Mouse (Mus musculus) C2C12 (cell line): ENCODE measurements around the gene Fat2. TPM values are rescaled to one million over a fixed set of nuclear protein-coding genes. Genes with fewer than 3 reads are reported as not detected.

Source experiments
- H3K27me3 ChIP-seq: one replicate; pipeline ENCODE4 v1.6.1; 2011; ENCODE audit not compliant: control insufficient read depth, insufficient read depth, insufficient read length
- H3K36me3 ChIP-seq: one replicate; pipeline ENCODE4 v1.6.1; 2011; ENCODE audit not compliant: control insufficient read depth, insufficient read depth
- H3K4me3 ChIP-seq: one replicate; pipeline ENCODE4 v1.5.1; 2011; ENCODE audit warnings: mild to moderate bottlenecking, control low read depth; ENCODE audit not compliant: poor library complexity, insufficient read depth, severe bottlenecking
- H3K79me2 ChIP-seq: one replicate; pipeline ENCODE4 v1.6.1; 2011; ENCODE audit not compliant: control insufficient read depth, insufficient read depth
- H3K79me3 ChIP-seq: one replicate; pipeline ENCODE4 v1.6.1; 2011; ENCODE audit warnings: low read depth, control low read depth
- H3ac ChIP-seq: one replicate; pipeline ENCODE3; 2011; ENCODE audit warnings: low read depth; ENCODE audit not compliant: control insufficient read depth, insufficient read length
- CEBPB ChIP-seq: IDR thresholded peaks from one replicate; pipeline ENCODE4 v1.6.1; 2011; ENCODE audit warnings: low read depth, mild to moderate bottlenecking, control low read depth, moderate library complexity
- CTCF ChIP-seq: IDR thresholded peaks from one replicate; pipeline ENCODE4 v1.5.1; 2011; ENCODE audit not compliant: control insufficient read depth, insufficient read depth, insufficient read length
- FOSL1 ChIP-seq: IDR thresholded peaks from one replicate; pipeline ENCODE4 v1.8.0; 2011; ENCODE audit warnings: mild to moderate bottlenecking, low read length; ENCODE audit not compliant: poor library complexity, insufficient read depth, severe bottlenecking
- MAX ChIP-seq: IDR thresholded peaks from one replicate; pipeline ENCODE4 v1.6.1; 2011; ENCODE audit warnings: mild to moderate bottlenecking, control low read depth
- MYOD1 ChIP-seq: IDR thresholded peaks from one replicate; pipeline ENCODE4 v1.6.1; 2011; ENCODE audit warnings: low read depth; ENCODE audit not compliant: control insufficient read depth, insufficient read length
- MYOG ChIP-seq: IDR thresholded peaks from one replicate; pipeline ENCODE4 v1.6.1; 2011; ENCODE audit not compliant: control insufficient read depth, insufficient read length; ENCODE audit errors: extremely low read depth
- USF1 ChIP-seq: IDR thresholded peaks from one replicate; pipeline ENCODE4 v1.6.1; 2011; ENCODE audit warnings: low read depth, mild to moderate bottlenecking, control low read depth, moderate library complexity
- polyA plus RNA-seq: library from polyadenylated mRNA; unstranded; fragments of >200 nt; fragmentation: generic; extraction: Trizol; gene quantifications from one replicate; pipeline ENCODE4 v1.2.1, GENCODE M21; 2012; ENCODE audit warnings: missing spikeins

Fat2 gene
- polyA plus RNA-seq, 1 experiment = 0.19 TPM

- Histone ChIP-seq H3ac (no peak overlapping the region), H3K36me3 (no peaks in the 10 kb centered on the region), H3K27me3 (peaks cover 54% of the 10 kb centered on the region), H3K79me3 (no peaks in the 10 kb centered on the region), H3K79me2 (no peaks in the 10 kb centered on the region), H3K4me3 (no peak overlapping the region)
- no peak for TF ChIP-seq CTCF
- no peak for TF ChIP-seq USF1
- TF ChIP-seq CEBPB = no peak
- TF ChIP-seq MYOG = no peak
- TF ChIP-seq MAX = no peak
- no peak for TF ChIP-seq MYOD1
- TF ChIP-seq FOSL1 = no peak
These were observed 837 bp upstream of the Fat2 start for GRCm38 (mm10) chr11:55337032-55337769.

GRCm38 (mm10) chr11:55335314-55336076, 869 bp downstream of the Fat2 start:
- Histone ChIP-seq H3K4me3 (no peak overlapping the region), H3K36me3 (no peaks in the 10 kb centered on the region), H3K79me2 (no peaks in the 10 kb centered on the region), H3ac (no peak overlapping the region), H3K27me3 (peaks cover 49% of the 10 kb centered on the region), H3K79me3 (no peaks in the 10 kb centered on the region)
- TF ChIP-seq MAX (no peak), CEBPB (no peak), CTCF (no peak), FOSL1 (no peak), MYOD1 (no peak), MYOG (no peak), USF1 (no peak)

- no peaks in the 10 kb centered on the region for H3K79me3 ChIP-seq
- TF ChIP-seq CTCF (no peak), FOSL1 (no peak), MYOG (no peak), MAX (no peak), CEBPB (no peak), MYOD1 (no peak), USF1 (no peak)
- no peak overlapping the region for H3ac ChIP-seq
- peaks cover 48% of the 10 kb centered on the region for H3K27me3 ChIP-seq
- H3K36me3 ChIP-seq = no peaks in the 10 kb centered on the region
- H3K4me3 ChIP-seq = no peak overlapping the region
- H3K79me2 ChIP-seq = no peaks in the 10 kb centered on the region
These were observed 1.8 kb downstream of the Fat2 start for GRCm38 (mm10) chr11:55334545-55334944.

GRCm38 (mm10) chr11:55334063-55334462, 2.3 kb downstream of the Fat2 start:
- Histone ChIP-seq H3K79me2 (no peaks in the 10 kb centered on the region), H3K79me3 (no peaks in the 10 kb centered on the region), H3ac (no peak overlapping the region), H3K4me3 (no peak overlapping the region), H3K36me3 (no peaks in the 10 kb centered on the region), H3K27me3 (peaks cover 43% of the 10 kb centered on the region)
- TF ChIP-seq FOSL1 = no peak
- no peak for TF ChIP-seq MYOG
- TF ChIP-seq MAX = no peak
- TF ChIP-seq USF1 = no peak
- TF ChIP-seq MYOD1 = no peak
- TF ChIP-seq CEBPB = no peak
- TF ChIP-seq CTCF = no peak

- Histone ChIP-seq H3ac (no peak overlapping the region), H3K79me3 (no peaks in the 10 kb centered on the region), H3K36me3 (no peaks in the 10 kb centered on the region), H3K79me2 (no peaks in the 10 kb centered on the region), H3K27me3 (peaks cover 25% of the 10 kb centered on the region), H3K4me3 (no peak overlapping the region)
- TF ChIP-seq CEBPB (no peak), MYOG (no peak), MAX (no peak), FOSL1 (no peak), MYOD1 (no peak), USF1 (no peak), CTCF (no peak)
These were observed 6.2 kb downstream of the Fat2 start for GRCm38 (mm10) chr11:55329868-55330772.
